Mouse (Mus musculus) CH12.LX (cell line): Measurements from ENCODE around the gene Lipn. TPM values are rescaled to one million over a fixed set of nuclear protein-coding genes. Genes with fewer than 3 reads are reported as not detected.

Experiments
- DNase-seq: peaks from one replicate; pipeline ENCODE4 v3.0.0-alpha.2; 2013; ENCODE audit errors: extremely low read depth
- H3K27ac ChIP-seq: 2 replicates; pipeline ENCODE4 v1.5.1; 2012; ENCODE audit warnings: low read depth, mild to moderate bottlenecking, control low read depth, moderate library complexity; ENCODE audit not compliant: insufficient read depth
- H3K27me3 ChIP-seq: replicated peaks from 2 replicates; pipeline ENCODE3; 2012; ENCODE audit warnings: inconsistent platforms
- H3K36me3 ChIP-seq, 2 experiments: replicated peaks in 1 of 2; 2 replicates each; pipeline versions ENCODE3 to v1.6.1; 2012; ENCODE audit warnings: inconsistent platforms in 1 of 2, low read length in 1 of 2, mild to moderate bottlenecking in 1 of 2, mixed read lengths in 1 of 2, moderate library complexity in 1 of 2; ENCODE audit not compliant: control insufficient read depth in 1 of 2, insufficient read depth in 1 of 2
- H3K4me1 ChIP-seq, 2 experiments: 2 replicates each; pipeline ENCODE4 v1.6.1; 2012; ENCODE audit warnings: inconsistent platforms in 1 of 2, moderate library complexity in 1 of 2; ENCODE audit not compliant: insufficient read depth in 2 of 2, control insufficient read depth in 1 of 2
- H3K4me2 ChIP-seq: 2 replicates; pipeline ENCODE4 v1.6.1; 2012; ENCODE audit warnings: low read depth, mild to moderate bottlenecking, control low read depth; ENCODE audit not compliant: poor library complexity, insufficient read depth, severe bottlenecking
- H3K4me3 ChIP-seq, 3 experiments: fragments of 150-350 bp in 1 of 3; sonication (generic) in 1 of 3; replicated peaks in 1 of 3; 2 replicates each; pipeline versions ENCODE3 to v1.5.1; 2011 to 2012; ENCODE audit warnings: low read depth in 2 of 3, low read length in 2 of 3, mild to moderate bottlenecking in 2 of 3, moderate library complexity in 2 of 3, control low read depth in 1 of 3, improper control_type of control experiment in 1 of 3, inconsistent platforms in 1 of 3, mixed read lengths in 1 of 3; ENCODE audit not compliant: poor library complexity in 1 of 3
- H3K79me2 ChIP-seq: replicated peaks from 2 replicates; pipeline ENCODE4 v1.6.1; 2012; ENCODE audit warnings: mild to moderate bottlenecking, moderate library complexity; ENCODE audit not compliant: control insufficient read depth, poor library complexity, insufficient read depth, severe bottlenecking; ENCODE audit errors: extremely low read depth
- H3K9ac ChIP-seq: 2 replicates; pipeline ENCODE4 v1.6.1; 2012; ENCODE audit warnings: low read depth, mild to moderate bottlenecking, control low read depth, moderate library complexity; ENCODE audit not compliant: insufficient read depth
- H3K9me3 ChIP-seq: replicated peaks from 2 replicates; pipeline ENCODE3; 2012; ENCODE audit warnings: low read length, inconsistent platforms, mixed read lengths
- CTCF ChIP-seq, 2 experiments: IDR thresholded peaks in 1 of 2; conservative IDR thresholded peaks in 1 of 2; 2 replicates each; pipeline ENCODE4 v1.5.1; 2011 to 2012; ENCODE audit warnings: low read depth in 2 of 2, low read length in 2 of 2, improper control_type of control experiment in 1 of 2, inconsistent platforms in 1 of 2, mild to moderate bottlenecking in 1 of 2, moderate library complexity in 1 of 2
- E2F4 ChIP-seq: IDR thresholded peaks from 2 replicates; pipeline ENCODE4 v1.6.1; 2011; ENCODE audit warnings: low read depth, low read length, improper control_type of control experiment; ENCODE audit not compliant: insufficient replicate concordance
- ELF1 ChIP-seq: IDR thresholded peaks from 2 replicates; pipeline ENCODE4 v1.6.1; 2014; ENCODE audit warnings: low read depth, mild to moderate bottlenecking, inconsistent platforms, low read length, improper control_type of control experiment
- EP300 ChIP-seq: IDR thresholded peaks from 2 replicates; pipeline ENCODE4 v1.6.1; 2011; ENCODE audit warnings: low read length, improper control_type of control experiment
- GABPA ChIP-seq: IDR thresholded peaks from 2 replicates; pipeline ENCODE4 v1.6.1; 2012; ENCODE audit warnings: low read depth, low read length, improper control_type of control experiment, inconsistent platforms; ENCODE audit not compliant: insufficient replicate concordance
- MAX ChIP-seq: IDR thresholded peaks from 2 replicates; pipeline ENCODE4 v1.6.1; 2011; ENCODE audit warnings: low read length, improper control_type of control experiment
- MXI1 ChIP-seq: IDR thresholded peaks from 2 replicates; pipeline ENCODE4 v1.6.1; 2011; ENCODE audit warnings: mild to moderate bottlenecking, low read depth, low read length, improper control_type of control experiment
- MYC ChIP-seq: IDR thresholded peaks from 2 replicates; pipeline ENCODE4 v1.6.1; 2011; ENCODE audit warnings: low read depth, mild to moderate bottlenecking, improper control_type of control experiment, low read length
- NELFE ChIP-seq: IDR thresholded peaks from 2 replicates; pipeline ENCODE4 v1.6.1; 2011; ENCODE audit warnings: low read depth, low read length, improper control_type of control experiment
- NRF1 ChIP-seq: IDR thresholded peaks from 2 replicates; pipeline ENCODE4 v1.6.1; 2014; ENCODE audit warnings: low read depth, mild to moderate bottlenecking, inconsistent platforms, low read length, improper control_type of control experiment, moderate library complexity
- POLR2AphosphoS2 ChIP-seq: IDR thresholded peaks from 2 replicates; pipeline ENCODE4 v1.6.1; 2011; ENCODE audit warnings: low read depth, low read length, improper control_type of control experiment
- RAD21 ChIP-seq: IDR thresholded peaks from 2 replicates; pipeline ENCODE4 v1.6.1; 2011; ENCODE audit warnings: low read depth, mild to moderate bottlenecking, low read length, improper control_type of control experiment, moderate library complexity
- RCOR1 ChIP-seq: conservative IDR thresholded peaks from 2 replicates; pipeline ENCODE4 v1.6.1; 2012; ENCODE audit warnings: low read depth, mild to moderate bottlenecking, inconsistent platforms, low read length, improper control_type of control experiment
- SMC3 ChIP-seq: IDR thresholded peaks from 2 replicates; pipeline ENCODE4 v1.6.1; 2011; ENCODE audit warnings: low read depth, low read length, improper control_type of control experiment
- UBTF ChIP-seq: IDR thresholded peaks from 2 replicates; pipeline ENCODE4 v1.6.1; 2012; ENCODE audit warnings: low read depth, mild to moderate bottlenecking, inconsistent platforms, low read length, improper control_type of control experiment, moderate library complexity
- USF1 ChIP-seq: IDR thresholded peaks from 2 replicates; pipeline ENCODE4 v1.6.1; 2014; ENCODE audit warnings: low read depth, mild to moderate bottlenecking, inconsistent platforms, low read length, improper control_type of control experiment
- ZC3H11A ChIP-seq: IDR thresholded peaks from 2 replicates; pipeline ENCODE4 v1.6.1; 2012; ENCODE audit warnings: low read depth, mild to moderate bottlenecking, inconsistent platforms, low read length, improper control_type of control experiment
- ZNF384 ChIP-seq: IDR thresholded peaks from 2 replicates; pipeline ENCODE4 v1.6.1; 2012; ENCODE audit warnings: low read depth, low read length, improper control_type of control experiment, inconsistent platforms
- dilution Hi-C: fragments of 300-500 bp; cut with MboI; formaldehyde crosslinking; loops from 2 replicates; pipeline ENCODE4 v1.14.3; 2020; ENCODE audit warnings: low sequenced_read_pairs; ENCODE audit not compliant: extremely low pct_unique_long_range_greater_than_20kb, extremely low pct_ligation_motif_present
- in situ Hi-C: fragments of 300-500 bp; cut with MboI; formaldehyde crosslinking; loops from 3 replicates; pipeline ENCODE4 v1.14.3; 2019; ENCODE audit warnings: low sequenced_read_pairs, low pct_ligation_motif_present, low pct_unique_long_range_greater_than_20kb, mixed read lengths
- polyA plus RNA-seq: library from polyadenylated mRNA; unstranded; fragments of >175 nt; gene quantifications from 2 replicates; pipeline ENCODE4 v1.2.1, GENCODE M21; 2012; ENCODE audit warnings: low read depth; ENCODE audit not compliant: insufficient read length
- total RNA-seq, 2 experiments: library from RNA; depleted of rRNA; stranded (reverse); fragments of 300-350 nt in 1 of 2; fragments of >200 nt in 1 of 2; gene quantifications; 2 replicates each; pipeline ENCODE4 v1.2.3; 2012 to 2014

Gene Lipn
- total and polyA plus RNA-seq, 3 experiments, result not detected

- H3K4me2 ChIP-seq, result no peak overlapping the region
- H3K27me3 ChIP-seq, result no peaks in the 10 kb centered on the region
- no peak for TF ChIP-seq MYC
- no peak for TF ChIP-seq MXI1
- no peak for TF ChIP-seq CTCF (conservative IDR thresholded peaks at IDR 0.05 in 1 of 2, IDR thresholded peaks at IDR 0.05 in 1 of 2; ENCODE audit: low read depth in 2 of 2, low read length in 2 of 2)
- TF ChIP-seq EP300, result no peak
- TF ChIP-seq E2F4, result no peak
- TF ChIP-seq NRF1, result no peak
- TF ChIP-seq RCOR1, result no peak
- TF ChIP-seq SMC3, result no peak
- no peak for TF ChIP-seq NELFE
- no peak for TF ChIP-seq USF1
- TF ChIP-seq ZC3H11A, result no peak
- no peak for TF ChIP-seq ZNF384
- no peak for TF ChIP-seq RAD21
- TF ChIP-seq GABPA, result no peak
- TF ChIP-seq POLR2AphosphoS2, result no peak
- no peak for TF ChIP-seq MAX
- no peak for TF ChIP-seq UBTF
- no peak for TF ChIP-seq ELF1
- TF ChIP-seq, all 38 proteins: peak for 0
- Histone ChIP-seq H3K4me1 (no peaks in the 10 kb centered on the region), H3K9me3 (no peaks in the 10 kb centered on the region), H3K36me3 (no peaks in the 10 kb centered on the region), H3K27ac (no peak overlapping the region), H3K4me3 (no peak overlapping the region), H3K9ac (no peak overlapping the region), H3K79me2 (no peaks in the 10 kb centered on the region)
- in situ Hi-C loops (no loop called here), dilution Hi-C loops (no loop called here)
- no peak for DNase-seq
Observed at GRCm38 (mm10) chr19:34078130-34078529, 11.0 kb downstream of the Lipn start.

- Histone ChIP-seq H3K4me2 (no peak overlapping the region), H3K79me2 (no peaks in the 10 kb centered on the region), H3K27me3 (no peaks in the 10 kb centered on the region), H3K9ac (no peak overlapping the region), H3K9me3 (no peaks in the 10 kb centered on the region), H3K27ac (no peak overlapping the region), H3K4me3 (no peak overlapping the region), H3K4me1 (no peaks in the 10 kb centered on the region), H3K36me3 (no peaks in the 10 kb centered on the region)
- TF ChIP-seq ZNF384, result no peak
- no peak for TF ChIP-seq MYC
- in situ Hi-C loops, result no loop called here
- DNase-seq, result no peak
- dilution Hi-C loops, result no loop called here
Observed at GRCm38 (mm10) chr19:34089011-34089680, 22.0 kb downstream of the Lipn start.
